Mouse (Mus musculus): Measurements from ENCODE around the gene E130309D02Rik.

The E130309D02Rik gene

GRCm38 (mm10) chr5:143264689-143265088 lies 50.5 kb downstream of the E130309D02Rik start:
- no peak for DNase-seq

DNA sequence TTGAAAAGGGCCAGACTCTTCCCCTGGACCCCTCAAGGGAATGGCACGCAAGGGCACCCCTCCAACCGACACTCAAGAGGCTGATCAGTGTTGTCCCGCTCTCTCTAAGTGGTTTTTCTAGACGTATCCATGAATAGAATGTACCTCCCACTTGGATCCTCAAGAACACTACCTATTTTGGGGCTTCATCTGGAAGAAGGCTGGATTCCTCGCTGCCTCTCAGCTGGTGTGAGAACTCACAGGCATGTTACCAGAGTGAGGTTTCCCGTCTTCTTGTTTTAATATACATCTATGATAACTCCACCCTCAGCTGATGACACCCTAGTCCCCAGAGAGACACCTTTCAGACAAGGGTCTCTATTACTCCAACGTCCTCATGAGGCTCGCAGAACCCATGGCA lies 53.5 kb downstream of the E130309D02Rik start:
- DNase-seq: no peak

DNA sequence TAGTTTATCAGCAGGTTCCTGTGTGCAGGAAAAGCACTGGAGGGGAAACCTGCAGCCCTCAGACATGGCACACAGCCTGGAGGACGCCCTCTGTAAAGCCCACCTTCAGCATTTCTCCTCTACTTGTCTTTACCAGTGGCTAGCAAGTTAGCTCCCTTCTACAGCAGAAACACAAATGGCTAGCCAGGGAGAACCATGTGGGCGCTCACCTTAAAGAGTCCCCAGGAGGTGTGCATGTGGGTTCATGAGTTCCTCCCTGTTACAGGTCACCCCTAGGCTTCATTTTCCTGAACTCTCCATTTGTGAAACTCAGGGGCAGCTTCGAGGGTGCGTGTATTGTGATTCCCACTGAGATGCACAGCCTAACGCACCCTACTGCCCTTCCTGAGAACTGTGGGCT lies 59.4 kb downstream of the E130309D02Rik start:
- DNase-seq: no peak

DNA sequence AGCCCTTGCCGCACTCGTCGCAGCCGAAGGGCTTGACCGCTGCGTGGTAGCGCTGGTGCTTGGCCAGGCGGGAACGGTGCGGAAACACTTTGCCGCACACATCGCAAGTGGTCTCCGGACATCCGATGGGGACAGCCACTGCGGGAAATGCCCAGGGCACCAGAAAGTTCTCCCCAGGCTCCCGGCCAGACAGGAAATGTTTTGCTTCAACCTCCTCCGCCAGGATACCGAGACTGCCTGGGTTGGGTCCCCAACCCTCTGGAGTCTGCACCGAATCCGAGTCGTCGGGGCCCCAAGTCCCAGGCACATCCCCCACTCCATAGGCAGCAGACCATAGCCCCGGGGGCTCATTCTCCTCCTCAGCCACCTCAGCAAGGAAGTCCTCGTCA lies 60.0 kb downstream of the E130309D02Rik start:
- no peak for DNase-seq

DNA sequence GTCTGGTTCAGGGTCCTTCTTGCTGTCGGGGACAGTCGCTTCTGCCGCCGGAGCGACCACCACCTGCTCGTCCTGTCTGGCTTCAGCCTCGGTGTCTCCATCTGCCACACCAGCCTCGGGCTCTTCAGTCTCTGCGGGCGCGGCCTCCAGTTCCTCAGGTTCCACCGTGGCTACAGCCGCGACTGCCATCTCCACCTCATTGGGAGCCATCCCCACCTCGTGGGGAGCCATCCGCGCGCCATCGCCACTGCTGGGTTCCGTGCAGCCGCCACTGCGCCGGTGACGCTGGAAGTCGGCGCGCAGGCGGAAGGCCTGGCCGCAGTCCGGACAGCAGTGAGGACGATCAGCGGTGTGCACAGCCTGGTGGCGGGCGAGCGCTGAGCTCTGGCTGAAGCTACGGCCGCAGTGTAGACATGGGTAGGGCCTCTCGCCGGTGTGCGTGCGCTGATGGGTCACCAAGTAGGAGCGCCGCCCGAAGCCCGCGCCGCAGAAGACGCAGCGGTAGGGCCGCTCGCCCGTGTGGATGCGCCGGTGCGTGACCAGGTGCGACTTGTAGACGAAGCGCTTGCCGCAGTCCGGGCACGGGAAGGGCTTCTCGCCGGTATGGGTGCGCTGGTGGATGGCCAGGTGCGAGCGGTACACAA lies 60.6 kb downstream of the E130309D02Rik start:
- no peak for DNase-seq

- DNase-seq: no peak
These were observed 61.2 kb downstream of the E130309D02Rik start for GRCm38 (mm10) chr5:143253881-143254486.

GRCm38 (mm10) chr5:143253186-143253880 lies 61.8 kb downstream of the E130309D02Rik start:
- no peak for DNase-seq

GRCm38 (mm10) chr5:143252791-143253185 lies 62.4 kb downstream of the E130309D02Rik start:
- DNase-seq: no peak

GRCm38 (mm10) chr5:143252039-143252438 lies 63.1 kb downstream of the E130309D02Rik start:
- no peak for DNase-seq

Measured in kidney, adult 9 months (tissue).